Mouse (Mus musculus) forebrain, embryonic 15.5 days (tissue): ENCODE measurements around the gene Ttc13. TPM values are rescaled to one million over a fixed set of nuclear protein-coding genes. Genes with fewer than 3 reads are reported as not detected.
A peak's percentile ranks its signal among the peaks of the same experiment; 100 is the strongest.

Experiments used
- ATAC-seq: fragments of 200-750 bp; cut with Nextera tagmentation; replicated peaks from 2 replicates; pipeline ENCODE4 v1.8.0; 2017; ENCODE audit warnings: mild to moderate bottlenecking, moderate TSS enrichment, moderate library complexity
- H3K27ac ChIP-seq: fragments of 300-500 bp; sonication (generic); replicated peaks from 2 replicates; pipeline ENCODE4 v1.5.1; 2015; ENCODE audit warnings: mild to moderate bottlenecking, inconsistent platforms
- H3K27me3 ChIP-seq: fragments of 300-500 bp; sonication (generic); 2 replicates; pipeline ENCODE4 v1.6.1; 2015; ENCODE audit warnings: inconsistent platforms
- H3K36me3 ChIP-seq: fragments of 300-500 bp; sonication (generic); 2 replicates; pipeline ENCODE4 v1.6.1; 2015; ENCODE audit warnings: mild to moderate bottlenecking, inconsistent platforms
- H3K4me1 ChIP-seq: fragments of 300-500 bp; sonication (generic); 2 replicates; pipeline ENCODE4 v1.6.1; 2015; ENCODE audit warnings: inconsistent platforms
- H3K4me2 ChIP-seq: fragments of 300-500 bp; sonication (generic); replicated peaks from 2 replicates; pipeline ENCODE4 v1.6.1; 2015; ENCODE audit warnings: mild to moderate bottlenecking, inconsistent platforms
- H3K4me3 ChIP-seq: fragments of 300-500 bp; sonication (generic); 2 replicates; pipeline ENCODE4 v1.5.1; 2015; ENCODE audit warnings: mild to moderate bottlenecking, inconsistent platforms
- H3K9ac ChIP-seq: fragments of 300-500 bp; sonication (generic); replicated peaks from 2 replicates; pipeline ENCODE4 v1.6.1; 2015; ENCODE audit warnings: mild to moderate bottlenecking, inconsistent platforms
- H3K9me3 ChIP-seq: fragments of 300-500 bp; sonication (generic); 2 replicates; pipeline ENCODE4 v1.6.1; 2016; ENCODE audit warnings: inconsistent platforms
- WGBS: fragments of 180-500 bp; shearing (Covaris S2); methylation state at CpG from one replicate; pipeline ENCODE4 v1.1.7; 2015; ENCODE audit warnings: mixed read lengths; 5-methylcytosine and 5-hydroxymethylcytosine counted together
- polyA plus RNA-seq: library from polyadenylated mRNA; unstranded; fragments of >200 nt; fragmentation: Nextera tagmentation; extraction: Ambion mirVana; gene quantifications from 2 replicates; pipeline ENCODE4 v1.2.1, GENCODE M21; 2015

Ttc13 gene
- polyA plus RNA-seq, 1 experiment from 2014 or later, result 56.7 TPM

GRCm38 (mm10) chr8:124651776-124652175 is 70.0 kb downstream of the Ttc13 start:
- H3K27me3 ChIP-seq, result no peaks in the 10 kb centered on the region
- H3K4me1 ChIP-seq, result peaks cover 18% of the 10 kb centered on the region
- 91% methylated on average over 20 of the region's 20 CpGs for WGBS
- H3K9ac ChIP-seq, result no peak overlapping the region
- H3K4me3 ChIP-seq, result no peak overlapping the region
- peaks cover 7% of the 10 kb centered on the region; the same call in 1 of the 2 replicates for H3K36me3 ChIP-seq
- no peak overlapping the region for H3K4me2 ChIP-seq
- ATAC-seq, result no peak
- no peak overlapping the region for H3K27ac ChIP-seq
- no peaks in the 10 kb centered on the region for H3K9me3 ChIP-seq

DNA sequence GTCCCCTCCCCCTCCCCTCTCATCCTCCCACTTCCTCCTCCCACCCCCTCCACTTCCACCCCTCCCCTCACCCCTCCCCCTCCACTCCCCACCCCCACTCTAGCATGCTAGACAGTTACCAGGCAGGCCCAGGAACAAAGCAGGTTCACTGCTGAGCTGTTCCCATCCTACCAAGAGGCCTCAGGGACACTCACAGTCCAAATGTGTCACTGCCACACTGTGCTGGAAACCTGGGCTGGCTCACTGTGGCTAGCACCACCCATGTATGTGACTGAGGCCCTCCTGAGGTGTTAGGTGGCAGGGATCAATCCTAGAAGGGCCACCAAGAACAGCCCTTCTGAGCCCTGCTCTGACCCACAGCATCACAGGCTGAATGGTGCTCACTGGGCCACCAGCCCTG is 73.5 kb downstream of the Ttc13 start:
- no peak for ATAC-seq
- H3K4me1 ChIP-seq, result peaks cover 35% of the 10 kb centered on the region
- peak overlapping the region; percentile 40; the same call in 1 of the 2 replicates for H3K27ac ChIP-seq
- no peak overlapping the region for H3K4me3 ChIP-seq
- peaks cover 7% of the 10 kb centered on the region; the same call in 1 of the 2 replicates for H3K36me3 ChIP-seq
- H3K4me2 ChIP-seq, result no peak overlapping the region
- H3K27me3 ChIP-seq, result no peaks in the 10 kb centered on the region
- H3K9me3 ChIP-seq, result no peaks in the 10 kb centered on the region
- H3K9ac ChIP-seq, result no peak overlapping the region

DNA sequence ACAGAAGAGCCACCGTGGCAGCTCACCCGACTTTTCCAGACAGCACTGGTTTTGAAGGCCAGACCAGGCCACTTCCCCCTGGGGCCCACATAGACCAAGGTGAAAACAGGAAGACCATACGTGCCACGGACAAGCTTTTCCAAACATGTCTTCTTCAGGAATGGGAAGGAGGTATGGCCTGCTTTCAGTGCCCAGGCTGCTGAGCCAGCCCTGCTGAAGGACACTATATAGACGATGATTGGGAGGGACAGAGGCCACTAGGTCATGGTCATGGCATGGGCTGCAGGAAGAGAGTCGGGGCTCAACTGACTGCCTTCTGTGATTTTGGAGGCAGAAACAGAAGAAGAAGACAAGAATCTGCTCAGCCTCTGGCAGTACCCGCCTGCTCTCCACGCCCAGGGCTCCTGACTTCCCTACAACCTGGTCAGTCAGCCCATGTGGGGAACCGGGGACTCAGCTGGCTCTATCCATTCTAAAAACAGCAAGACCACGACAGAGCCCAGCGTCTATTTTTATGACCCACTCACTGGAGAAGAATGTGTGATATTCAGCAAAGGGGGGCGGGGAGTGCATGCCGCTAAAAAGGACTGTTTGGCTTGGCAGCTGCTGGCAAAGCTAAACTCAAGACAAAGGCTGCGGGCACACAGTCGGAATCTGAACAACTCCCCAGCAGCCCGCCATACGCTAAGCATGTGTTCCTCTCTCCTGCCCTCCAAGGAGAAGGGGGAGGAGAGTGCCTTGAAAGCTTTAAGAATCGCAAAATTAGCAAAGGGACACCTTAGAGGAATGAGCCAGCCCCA is 78.0 kb downstream of the Ttc13 start:
- no peak overlapping the region for H3K4me3 ChIP-seq
- peak; percentile 86 for ATAC-seq
- H3K4me1 ChIP-seq, result peaks cover 27% of the 10 kb centered on the region
- H3K4me2 ChIP-seq, result peak overlapping the region; percentile 8; the same call in 1 of the 2 replicates
- no peaks in the 10 kb centered on the region for H3K27me3 ChIP-seq
- no peaks in the 10 kb centered on the region for H3K9me3 ChIP-seq
- WGBS, result 42% methylated on average over 18 of the region's 18 CpGs
- peak overlapping the region; percentile 83 for H3K27ac ChIP-seq
- H3K9ac ChIP-seq, result peak overlapping the region; percentile 27
- H3K36me3 ChIP-seq, result peaks cover 9% of the 10 kb centered on the region; the same call in 1 of the 2 replicates

- Histone ChIP-seq H3K9me3 (no peaks in the 10 kb centered on the region), H3K27me3 (no peaks in the 10 kb centered on the region), H3K9ac (no peak overlapping the region), H3K4me2 (no peak overlapping the region), H3K27ac (no peak overlapping the region), H3K4me1 (peaks cover 23% of the 10 kb centered on the region), H3K4me3 (no peak overlapping the region), H3K36me3 (peaks cover 25% of the 10 kb centered on the region)
- no peak for ATAC-seq
- 96% methylated on average over 8 of the region's 8 CpGs for whole genome bisulfite sequencing
Observed at GRCm38 (mm10) chr8:124641599-124641998, 80.2 kb downstream of the Ttc13 start.

DNA sequence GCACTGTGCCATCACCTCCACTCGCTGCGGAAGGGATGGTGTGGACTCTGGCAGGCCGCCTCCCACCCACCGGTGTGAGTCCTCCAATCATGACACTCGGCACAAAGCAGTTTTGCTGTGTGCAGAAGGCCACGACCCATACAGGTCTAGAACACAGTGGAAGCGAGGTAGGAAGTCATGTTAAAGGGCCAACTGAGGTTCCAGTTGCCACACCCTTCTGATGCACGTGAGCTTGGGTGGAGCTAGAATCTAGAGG is 86.6 kb downstream of the Ttc13 start:
- H3K36me3 ChIP-seq, result peaks cover 30% of the 10 kb centered on the region
- no peak overlapping the region for H3K4me2 ChIP-seq
- 88% methylated on average over 8 of the region's 8 CpGs for WGBS
- H3K27ac ChIP-seq, result no peak overlapping the region; the same call in 1 of the 2 replicates
- H3K27me3 ChIP-seq, result no peaks in the 10 kb centered on the region
- no peak overlapping the region for H3K9ac ChIP-seq
- H3K4me3 ChIP-seq, result no peak overlapping the region
- no peaks in the 10 kb centered on the region for H3K9me3 ChIP-seq
- no peak for ATAC-seq
- H3K4me1 ChIP-seq, result peaks cover 16% of the 10 kb centered on the region

DNA sequence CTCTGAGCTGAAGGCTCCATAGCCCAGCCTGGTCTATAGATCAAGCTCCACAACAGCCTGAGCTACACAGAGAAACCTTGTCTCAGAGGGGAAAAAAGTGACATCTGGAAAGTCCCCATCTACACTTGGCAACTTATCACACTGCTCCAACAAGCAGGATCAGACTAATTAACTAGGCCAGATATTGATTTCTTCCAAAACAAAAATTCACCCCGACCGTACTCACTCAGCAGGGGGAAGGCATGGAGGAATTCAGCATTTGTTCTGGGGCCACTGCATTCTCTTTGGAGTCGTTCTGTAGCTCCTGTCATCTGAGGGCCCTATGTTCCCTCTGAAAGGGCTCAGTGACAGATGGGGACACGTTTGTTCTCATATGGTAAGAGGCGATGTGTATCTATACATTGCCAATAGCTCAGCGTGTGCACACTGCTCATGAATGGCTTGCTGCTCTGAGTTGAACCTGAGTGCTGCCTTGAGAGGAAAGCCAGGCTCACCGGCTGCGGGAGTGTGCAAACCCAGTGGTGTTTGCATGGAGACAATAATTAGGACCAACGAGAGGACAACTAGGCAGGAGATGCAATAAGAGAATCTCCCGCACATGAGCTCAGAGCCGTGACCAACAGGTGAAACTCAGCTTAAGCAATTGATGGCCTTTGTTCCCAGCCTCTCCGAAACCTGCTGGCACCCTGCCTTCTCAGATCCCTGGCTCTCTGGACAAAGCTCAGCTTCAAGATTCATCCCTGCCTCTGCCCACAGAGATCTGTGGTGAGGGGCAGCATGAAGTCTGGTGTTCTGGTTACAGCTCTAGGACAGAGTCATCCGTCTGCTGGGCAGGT is 87.2 kb downstream of the Ttc13 start:
- Histone ChIP-seq H3K9me3 (no peaks in the 10 kb centered on the region), H3K36me3 (peaks cover 27% of the 10 kb centered on the region), H3K4me3 (no peak overlapping the region), H3K4me1 (peaks cover 16% of the 10 kb centered on the region), H3K27me3 (no peaks in the 10 kb centered on the region), H3K9ac (no peak overlapping the region), H3K4me2 (no peak overlapping the region), H3K27ac (peak overlapping the region; percentile 2)
- WGBS, result 55% methylated on average over 13 of the region's 13 CpGs
- no peak for ATAC-seq

DNA sequence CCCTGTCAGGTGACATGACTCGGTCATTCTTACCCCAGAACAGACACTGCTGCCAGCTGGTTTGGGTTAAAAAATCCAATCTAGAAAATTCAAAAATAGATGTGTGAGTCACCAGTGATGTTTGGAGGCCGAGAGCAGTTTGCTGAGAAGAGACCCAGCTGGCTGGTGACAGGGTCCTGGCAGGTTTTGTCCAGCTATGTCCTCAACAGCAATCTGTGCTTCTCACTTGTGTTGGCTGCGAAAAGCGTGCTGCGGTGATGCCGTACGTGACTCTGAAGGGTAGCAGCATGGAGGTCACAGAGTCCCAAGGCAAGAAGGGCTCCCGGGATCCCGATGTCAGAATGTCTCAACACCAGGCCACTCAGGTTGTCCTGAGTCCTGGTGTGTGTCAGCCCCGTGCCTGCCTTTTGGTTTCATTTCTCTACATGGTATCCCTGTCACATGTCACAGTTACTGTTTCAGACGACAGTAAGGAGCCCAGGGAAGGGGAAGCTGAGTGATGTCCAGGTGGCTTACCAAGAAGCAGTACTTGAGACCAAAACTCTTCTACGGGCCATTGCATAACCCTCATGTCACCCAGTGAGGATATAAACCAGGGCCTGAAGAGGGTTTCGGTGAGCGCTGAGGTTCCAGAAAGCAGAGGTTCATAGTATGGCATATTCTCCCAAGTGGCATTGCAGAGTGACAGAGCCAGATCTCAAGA is 88.6 kb downstream of the Ttc13 start:
- no peak overlapping the region for H3K4me2 ChIP-seq
- H3K9ac ChIP-seq, result no peak overlapping the region
- no peaks in the 10 kb centered on the region for H3K27me3 ChIP-seq
- H3K27ac ChIP-seq, result no peak overlapping the region
- H3K4me1 ChIP-seq, result peaks cover 16% of the 10 kb centered on the region
- ATAC-seq, result no peak
- no peaks in the 10 kb centered on the region for H3K9me3 ChIP-seq
- WGBS, result 81% methylated on average over 14 of the region's 14 CpGs
- H3K4me3 ChIP-seq, result no peak overlapping the region
- peaks cover 18% of the 10 kb centered on the region for H3K36me3 ChIP-seq

DNA sequence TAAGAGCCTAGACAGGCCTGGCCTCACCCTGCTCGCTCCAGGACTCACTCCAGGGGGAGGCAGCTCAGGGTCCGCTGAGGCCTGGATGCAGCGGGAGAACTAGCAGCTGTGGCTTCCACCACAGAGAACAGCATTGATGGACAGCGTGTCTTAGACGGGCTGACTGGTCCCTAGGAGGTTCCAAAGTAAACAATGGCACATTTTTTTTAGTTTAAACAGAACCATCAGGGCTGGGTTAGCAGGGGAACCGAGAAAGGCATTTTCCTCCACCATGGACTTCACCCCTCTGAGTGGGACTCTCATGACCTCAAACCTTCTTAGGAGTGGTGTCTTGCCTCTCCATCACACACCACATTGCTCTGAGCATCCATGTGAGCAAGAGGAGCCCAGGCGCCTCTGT is 89.8 kb downstream of the Ttc13 start:
- no peaks in the 10 kb centered on the region for H3K9me3 ChIP-seq
- peaks cover 11% of the 10 kb centered on the region for H3K36me3 ChIP-seq
- H3K4me2 ChIP-seq, result no peak overlapping the region
- H3K27ac ChIP-seq, result no peak overlapping the region
- WGBS, result 52% methylated on average over 7 of the region's 7 CpGs
- H3K9ac ChIP-seq, result no peak overlapping the region
- no peaks in the 10 kb centered on the region for H3K27me3 ChIP-seq
- no peak for ATAC-seq
- no peak overlapping the region for H3K4me3 ChIP-seq
- peaks cover 16% of the 10 kb centered on the region for H3K4me1 ChIP-seq

- Histone ChIP-seq H3K4me1 (peaks cover 16% of the 10 kb centered on the region), H3K4me3 (no peak overlapping the region), H3K9ac (no peak overlapping the region), H3K9me3 (no peaks in the 10 kb centered on the region), H3K27me3 (no peaks in the 10 kb centered on the region), H3K4me2 (no peak overlapping the region), H3K36me3 (no peaks in the 10 kb centered on the region), H3K27ac (no peak overlapping the region)
- WGBS, result 91% methylated on average over 4 of the region's 4 CpGs
- ATAC-seq, result no peak
Observed at GRCm38 (mm10) chr8:124630891-124631290, 90.9 kb downstream of the Ttc13 start.

DNA sequence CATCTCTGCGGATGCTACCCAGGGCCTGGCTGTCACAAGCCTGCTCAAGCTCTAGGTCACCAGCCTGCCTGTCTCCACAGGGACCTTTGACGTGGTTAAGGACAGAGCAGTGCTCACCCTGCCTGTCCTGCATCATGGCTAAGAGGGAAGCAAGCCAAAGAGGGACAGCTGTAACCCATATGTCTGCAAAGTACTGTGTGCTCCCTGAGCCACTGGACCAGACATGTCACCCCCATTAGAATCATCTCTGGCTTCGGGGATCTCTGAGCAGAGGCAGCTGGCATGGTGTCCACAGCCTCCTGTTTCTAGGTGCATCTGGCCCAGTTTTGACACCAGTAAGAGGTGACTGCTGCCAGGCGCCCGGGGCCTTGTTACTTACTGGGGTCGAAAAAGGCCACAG is 91.3 kb downstream of the Ttc13 start:
- H3K27ac ChIP-seq, result no peak overlapping the region

DNA sequence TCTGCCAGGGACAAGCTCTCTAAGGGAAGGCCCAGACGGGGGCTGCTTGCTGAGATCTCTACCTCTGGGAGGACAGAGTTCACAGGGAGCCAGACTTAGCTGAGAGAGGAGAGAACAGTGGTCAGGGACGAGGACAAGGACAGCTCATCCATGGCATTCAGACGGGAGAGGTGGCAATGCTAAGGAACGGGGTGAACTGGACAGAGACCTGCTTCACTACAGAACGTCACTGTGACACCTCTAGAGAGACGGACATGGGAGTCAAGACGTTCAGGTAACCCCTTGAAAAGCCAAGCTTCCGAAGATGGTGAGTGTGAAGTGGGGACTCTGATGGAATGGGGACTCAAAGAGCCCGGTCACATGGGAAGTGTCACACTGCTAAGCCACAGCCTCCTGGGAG is 95.5 kb downstream of the Ttc13 start:
- Histone ChIP-seq H3K36me3 (no peaks in the 10 kb centered on the region), H3K9ac (no peak overlapping the region), H3K9me3 (no peaks in the 10 kb centered on the region), H3K4me2 (no peak overlapping the region), H3K4me3 (no peak overlapping the region), H3K27me3 (no peaks in the 10 kb centered on the region), H3K4me1 (peaks cover 11% of the 10 kb centered on the region), H3K27ac (no peak overlapping the region)
- WGBS, result 85% methylated on average over 9 of the region's 9 CpGs
- ATAC-seq, result no peak

More for the DNA sequence above, 91.3 kb downstream of the Ttc13 start:
- no peaks in the 10 kb centered on the region for H3K27me3 ChIP-seq
- H3K36me3 ChIP-seq, result no peaks in the 10 kb centered on the region
- no peak overlapping the region for H3K9ac ChIP-seq
- WGBS, result 81% methylated on average over 6 of the region's 6 CpGs
- no peak overlapping the region for H3K4me3 ChIP-seq
- peaks cover 16% of the 10 kb centered on the region for H3K4me1 ChIP-seq
- no peak overlapping the region for H3K4me2 ChIP-seq
- ATAC-seq, result no peak
- H3K9me3 ChIP-seq, result no peaks in the 10 kb centered on the region
